Mouse (Mus musculus): ENCODE results near the gene Zfp341. TPM values are rescaled to one million over a fixed set of nuclear protein-coding genes. Genes with fewer than 3 reads are reported as not detected.

Zfp341 gene
- 3.2 and 3.8 TPM in 2 replicates for total RNA-seq (2015; ENCODE audit: low replicate concordance)
- total RNA-seq (2017; ENCODE audit: low replicate concordance): 1.3 and 2.7 TPM in 2 replicates

GRCm38 (mm10) chr2:154613118-154614115 lies at the start of gene Zfp341, which contains the start of gene 4930519P11Rik:
TSS of gene Zfp341 (plus strand) at chr2:154613297.
TSS of gene 4930519P11Rik (minus strand) at chr2:154613437.
- peak; percentile 84 for ATAC-seq (replicated peaks; ENCODE audit: low FRiP score, poor library complexity, severe bottlenecking)

- no peak for ATAC-seq (replicated peaks; ENCODE audit: low FRiP score, poor library complexity, severe bottlenecking)
Measured at GRCm38 (mm10) chr2:154563612-154564170, 49.4 kb upstream of the Zfp341 start.

GRCm38 (mm10) chr2:154565562-154565961 lies 47.5 kb upstream of the Zfp341 start:
- ATAC-seq (replicated peaks; ENCODE audit: low FRiP score, poor library complexity, severe bottlenecking): no peak

GRCm38 (mm10) chr2:154566641-154567040 lies 46.5 kb upstream of the Zfp341 start:
- ATAC-seq (replicated peaks; ENCODE audit: low FRiP score, poor library complexity, severe bottlenecking): no peak

GRCm38 (mm10) chr2:154567766-154568165 lies 45.3 kb upstream of the Zfp341 start:
- no peak for ATAC-seq (replicated peaks; ENCODE audit: low FRiP score, poor library complexity, severe bottlenecking)

GRCm38 (mm10) chr2:154568329-154569070 lies 44.6 kb upstream of the Zfp341 start:
- peak; percentile 51 for ATAC-seq (replicated peaks; ENCODE audit: low FRiP score, poor library complexity, severe bottlenecking)

- ATAC-seq (replicated peaks; ENCODE audit: low FRiP score, poor library complexity, severe bottlenecking): peak; percentile 69
Measured at GRCm38 (mm10) chr2:154569071-154569748, 43.9 kb upstream of the Zfp341 start.

- peak; percentile 88 for ATAC-seq (replicated peaks; ENCODE audit: low FRiP score, poor library complexity, severe bottlenecking)
Measured at GRCm38 (mm10) chr2:154569836-154570286, 43.2 kb upstream of the Zfp341 start, which contains the start of gene E2f1. TSS of gene E2f1 (minus strand) at chr2:154569892.

- ATAC-seq (replicated peaks; ENCODE audit: low FRiP score, poor library complexity, severe bottlenecking): no peak
Measured at GRCm38 (mm10) chr2:154570666-154571065, 42.4 kb upstream of the Zfp341 start.

GRCm38 (mm10) chr2:154571266-154571665 lies 41.8 kb upstream of the Zfp341 start:
- no peak for ATAC-seq (replicated peaks; ENCODE audit: low FRiP score, poor library complexity, severe bottlenecking)

GRCm38 (mm10) chr2:154571976-154572375 lies 41.1 kb upstream of the Zfp341 start:
- no peak for ATAC-seq (replicated peaks; ENCODE audit: low FRiP score, poor library complexity, severe bottlenecking)

- ATAC-seq (replicated peaks; ENCODE audit: low FRiP score, poor library complexity, severe bottlenecking): no peak
Measured at GRCm38 (mm10) chr2:154572996-154573395, 40.1 kb upstream of the Zfp341 start.

GRCm38 (mm10) chr2:154574271-154574670 lies 38.8 kb upstream of the Zfp341 start:
- no peak for ATAC-seq (replicated peaks; ENCODE audit: low FRiP score, poor library complexity, severe bottlenecking)

GRCm38 (mm10) chr2:154576876-154577743 lies 36.0 kb upstream of the Zfp341 start:
- ATAC-seq (replicated peaks; ENCODE audit: low FRiP score, poor library complexity, severe bottlenecking): no peak

GRCm38 (mm10) chr2:154577744-154578067 lies 35.4 kb upstream of the Zfp341 start:
- ATAC-seq (replicated peaks; ENCODE audit: low FRiP score, poor library complexity, severe bottlenecking): no peak

- ATAC-seq (replicated peaks; ENCODE audit: low FRiP score, poor library complexity, severe bottlenecking): no peak
Measured at GRCm38 (mm10) chr2:154580586-154580985, 32.5 kb upstream of the Zfp341 start.

- ATAC-seq (replicated peaks; ENCODE audit: low FRiP score, poor library complexity, severe bottlenecking): no peak
Measured at GRCm38 (mm10) chr2:154581421-154581820, 31.7 kb upstream of the Zfp341 start.

Measured in erythroid progenitor cell, adult 5-6 weeks (primary cell).